Mouse (Mus musculus) hindbrain, embryonic 10.5 days (tissue): ENCODE data around the gene Cd164. TPM values are rescaled to one million over a fixed set of nuclear protein-coding genes. Genes with fewer than 3 reads are reported as not detected.

Experiments
- DNase-seq: peaks from one replicate; pipeline ENCODE4 v3.0.0-alpha.2; 2017; ENCODE audit warnings: low spot score
- H3K27ac ChIP-seq: fragments of 300-500 bp; sonication (generic); 2 replicates; pipeline ENCODE4 v1.5.1; 2016; ENCODE audit warnings: mild to moderate bottlenecking, moderate library complexity
- H3K27me3 ChIP-seq: fragments of 300-500 bp; sonication (generic); 2 replicates; pipeline ENCODE4 v1.6.1; 2016; ENCODE audit warnings: mild to moderate bottlenecking; ENCODE audit not compliant: poor library complexity, insufficient read depth, severe bottlenecking
- H3K36me3 ChIP-seq: fragments of 300-500 bp; sonication (generic); 2 replicates; pipeline ENCODE4 v1.6.1; 2016; ENCODE audit warnings: mild to moderate bottlenecking, moderate library complexity
- H3K4me1 ChIP-seq: fragments of 300-500 bp; sonication (generic); replicated peaks from 2 replicates; pipeline ENCODE4 v1.6.1; 2016; ENCODE audit warnings: mild to moderate bottlenecking
- H3K4me3 ChIP-seq: fragments of 300-500 bp; sonication (generic); 2 replicates; pipeline ENCODE4 v1.5.1; 2016; ENCODE audit warnings: mild to moderate bottlenecking, moderate library complexity
- H3K9me3 ChIP-seq: fragments of 300-500 bp; sonication (generic); 2 replicates; pipeline ENCODE4 v1.6.1; 2016; ENCODE audit warnings: mild to moderate bottlenecking, moderate library complexity
- WGBS: fragments of 180-500 bp; shearing (Covaris S2); methylation state at CpG from one replicate; pipeline ENCODE4 v1.1.7; 2016; 5-methylcytosine and 5-hydroxymethylcytosine counted together
- polyA plus RNA-seq: library from polyadenylated mRNA; unstranded; fragments of >200 nt; fragmentation: Nextera tagmentation; extraction: Ambion mirVana; gene quantifications from 2 replicates; pipeline ENCODE4 v1.2.1, GENCODE M21; 2016

The Cd164 gene
- polyA plus RNA-seq, 1 experiment from 2014 or later: 87.6 TPM

GRCm38 (mm10) chr10:41565141-41565540 lies 45.9 kb downstream of the Cd164 start:
- no peak for DNase-seq
- Histone ChIP-seq H3K27ac (no peak overlapping the region), H3K4me1 (peaks cover 8% of the 10 kb centered on the region), H3K27me3 (no peaks in the 10 kb centered on the region), H3K4me3 (no peak overlapping the region), H3K9me3 (peaks cover 11% of the 10 kb centered on the region), H3K36me3 (no peaks in the 10 kb centered on the region)
- WGBS: 39% methylated on average over 5 of the region's 5 CpGs

- Histone ChIP-seq H3K27ac (no peak overlapping the region), H3K4me3 (no peak overlapping the region), H3K9me3 (no peaks in the 10 kb centered on the region), H3K4me1 (peaks cover 11% of the 10 kb centered on the region), H3K27me3 (no peaks in the 10 kb centered on the region), H3K36me3 (no peaks in the 10 kb centered on the region)
- no peak for DNase-seq
- 35% methylated on average over 3 of the region's 3 CpGs for WGBS
Observed at GRCm38 (mm10) chr10:41568306-41568705, 49.1 kb downstream of the Cd164 start.

GRCm38 (mm10) chr10:41571065-41571464 lies 51.9 kb downstream of the Cd164 start:
- Histone ChIP-seq H3K9me3 (no peaks in the 10 kb centered on the region), H3K36me3 (no peaks in the 10 kb centered on the region), H3K4me3 (no peak overlapping the region), H3K27me3 (no peaks in the 10 kb centered on the region), H3K27ac (no peak overlapping the region), H3K4me1 (peaks cover 7% of the 10 kb centered on the region)
- 91% methylated on average over 4 of the region's 4 CpGs for WGBS
- no peak for DNase-seq

GRCm38 (mm10) chr10:41572274-41572673 lies 53.1 kb downstream of the Cd164 start:
- Histone ChIP-seq H3K9me3 (no peaks in the 10 kb centered on the region), H3K4me1 (peaks cover 7% of the 10 kb centered on the region), H3K27ac (no peak overlapping the region), H3K36me3 (no peaks in the 10 kb centered on the region), H3K4me3 (no peak overlapping the region), H3K27me3 (no peaks in the 10 kb centered on the region)
- 82% methylated on average over 4 of the region's 4 CpGs for WGBS
- no peak for DNase-seq

- no peak overlapping the region for H3K4me3 ChIP-seq
- H3K27ac ChIP-seq: peak overlapping the region; percentile 4; the same call in 1 of the 2 replicates
- no peaks in the 10 kb centered on the region for H3K36me3 ChIP-seq
- peaks cover 7% of the 10 kb centered on the region for H3K4me1 ChIP-seq
- H3K9me3 ChIP-seq: no peaks in the 10 kb centered on the region
- WGBS: 28% methylated on average over 6 of the region's 6 CpGs
- no peak for DNase-seq
- no peaks in the 10 kb centered on the region for H3K27me3 ChIP-seq
Observed at GRCm38 (mm10) chr10:41573190-41573589, 54.0 kb downstream of the Cd164 start.

- peaks cover 7% of the 10 kb centered on the region for H3K4me1 ChIP-seq
- no peaks in the 10 kb centered on the region for H3K27me3 ChIP-seq
- no peaks in the 10 kb centered on the region for H3K9me3 ChIP-seq
- H3K36me3 ChIP-seq: no peaks in the 10 kb centered on the region
- H3K27ac ChIP-seq: no peak overlapping the region
- H3K4me3 ChIP-seq: no peak overlapping the region
- 81% methylated on average over 8 of the region's 8 CpGs for WGBS
- DNase-seq: no peak
Observed at GRCm38 (mm10) chr10:41575451-41576327, 56.5 kb downstream of the Cd164 start.

- DNase-seq: no peak
- WGBS: 83% methylated on average over 7 of the region's 7 CpGs
- H3K4me1 ChIP-seq: peaks cover 7% of the 10 kb centered on the region
- no peaks in the 10 kb centered on the region for H3K9me3 ChIP-seq
- no peak overlapping the region for H3K4me3 ChIP-seq
- no peaks in the 10 kb centered on the region for H3K27me3 ChIP-seq
- H3K36me3 ChIP-seq: no peaks in the 10 kb centered on the region
- no peak overlapping the region for H3K27ac ChIP-seq
Observed at GRCm38 (mm10) chr10:41576328-41576833, 57.2 kb downstream of the Cd164 start.

- no peak overlapping the region for H3K4me3 ChIP-seq
- no peak for DNase-seq
- no peaks in the 10 kb centered on the region for H3K9me3 ChIP-seq
- peaks cover 13% of the 10 kb centered on the region for H3K4me1 ChIP-seq
- WGBS: 70% methylated on average over 1 of the region's 1 CpGs
- H3K36me3 ChIP-seq: no peaks in the 10 kb centered on the region
- no peaks in the 10 kb centered on the region for H3K27me3 ChIP-seq
- no peak overlapping the region for H3K27ac ChIP-seq
Observed at GRCm38 (mm10) chr10:41578541-41578940, 59.3 kb downstream of the Cd164 start.

- Histone ChIP-seq H3K27ac (no peak overlapping the region), H3K27me3 (no peaks in the 10 kb centered on the region), H3K4me1 (peaks cover 18% of the 10 kb centered on the region), H3K4me3 (no peak overlapping the region), H3K36me3 (no peaks in the 10 kb centered on the region), H3K9me3 (no peaks in the 10 kb centered on the region)
- 78% methylated on average over 4 of the region's 4 CpGs for whole genome bisulfite sequencing
- no peak for DNase-seq
Observed at GRCm38 (mm10) chr10:41580441-41580840, 61.2 kb downstream of the Cd164 start.

Other genes starting within 250 kb of the Cd164 start
- gene Fig4, start 216.2 kb upstream of the Cd164 start, polyA plus RNA-seq: 18.8 and 19.6 TPM in 2 replicates
- gene Ak9, start 215.4 kb upstream of the Cd164 start, polyA plus RNA-seq: 0.16 and 0.34 TPM in 2 replicates
- 18.6 TPM in 2 replicates for gene Zbtb24, start 69.0 kb upstream of the Cd164 start, polyA plus RNA-seq
- gene Mical1, start 43.1 kb upstream of the Cd164 start, polyA plus RNA-seq: 48.1 and 51.3 TPM in 2 replicates
- 57.8 and 59.7 TPM in 2 replicates for gene Smpd2, start 29.0 kb upstream of the Cd164 start, polyA plus RNA-seq
- 1.1 and 1.2 TPM in 2 replicates for gene Ppil6, start 29.0 kb upstream of the Cd164 start, polyA plus RNA-seq
- 0.51 and 0.56 TPM in 2 replicates for gene Ccdc162, start 197.2 kb downstream of the Cd164 start, polyA plus RNA-seq